Mouse (Mus musculus): Measurements from ENCODE around the gene Astn2. TPM values are rescaled to one million over a fixed set of nuclear protein-coding genes. Genes with fewer than 3 reads are reported as not detected.

The Astn2 gene
- polyA plus RNA-seq, 1 experiment from 2014 or later = 0.01 TPM

DNA sequence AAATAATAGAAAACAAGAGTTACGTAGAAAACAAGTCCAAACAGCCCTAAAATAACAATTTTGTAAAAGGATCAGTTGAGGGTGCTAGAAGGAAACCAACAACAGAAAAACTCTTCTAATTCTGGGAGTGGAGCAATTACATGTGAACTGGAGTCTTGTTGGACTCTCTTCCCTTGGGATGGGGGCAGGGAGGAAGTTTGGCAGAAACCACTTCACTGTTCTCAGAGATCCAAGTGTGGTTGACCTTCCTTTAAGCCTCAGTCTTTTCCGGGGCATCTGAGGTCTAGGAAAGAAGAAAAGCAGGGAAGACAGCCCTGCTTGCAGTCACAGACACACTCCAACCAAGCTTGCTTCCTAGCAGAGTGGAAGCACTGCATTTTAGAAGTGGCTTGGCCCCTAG, 896.3 kb downstream of the Astn2 start:
- H3K27me3 ChIP-seq = no peaks in the 10 kb centered on the region
- no peak for ATAC-seq (ENCODE audit: insufficient read depth)
- WGBS (ENCODE audit: insufficient replicate concordance) = 44% methylated on average over 2 of the region's 2 CpGs
- no peaks in the 10 kb centered on the region for H3K9me3 ChIP-seq (replicated peaks)
- H3K36me3 ChIP-seq (replicated peaks) = no peaks in the 10 kb centered on the region
- H3K4me2 ChIP-seq = no peak overlapping the region
- no peak overlapping the region for H3K4me3 ChIP-seq (replicated peaks)
- H3K9ac ChIP-seq = no peak overlapping the region
- H3K27ac ChIP-seq (replicated peaks) = no peak overlapping the region
- H3K4me1 ChIP-seq (replicated peaks) = no peaks in the 10 kb centered on the region

DNA sequence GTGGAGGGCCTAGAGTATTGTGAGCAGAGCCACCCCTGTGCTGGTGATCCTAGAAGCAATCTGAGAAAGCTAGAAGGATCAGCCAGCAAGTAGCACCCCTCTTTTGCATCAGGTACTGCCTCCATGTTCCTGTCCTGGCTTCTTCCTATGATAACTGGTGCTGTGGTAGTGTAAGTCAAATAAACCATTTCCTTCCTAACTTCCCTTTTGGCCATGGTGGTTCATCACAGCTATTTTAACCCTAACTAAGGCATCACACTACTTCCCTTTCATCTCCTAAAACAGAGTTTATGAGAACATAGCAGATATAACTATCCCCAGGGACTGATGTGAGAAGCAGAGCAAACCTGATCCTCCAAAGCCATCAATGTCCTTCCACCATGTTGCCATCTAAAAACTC, 897.5 kb downstream of the Astn2 start:
- H3K9ac ChIP-seq = no peak overlapping the region
- no peaks in the 10 kb centered on the region for H3K27me3 ChIP-seq

DNA sequence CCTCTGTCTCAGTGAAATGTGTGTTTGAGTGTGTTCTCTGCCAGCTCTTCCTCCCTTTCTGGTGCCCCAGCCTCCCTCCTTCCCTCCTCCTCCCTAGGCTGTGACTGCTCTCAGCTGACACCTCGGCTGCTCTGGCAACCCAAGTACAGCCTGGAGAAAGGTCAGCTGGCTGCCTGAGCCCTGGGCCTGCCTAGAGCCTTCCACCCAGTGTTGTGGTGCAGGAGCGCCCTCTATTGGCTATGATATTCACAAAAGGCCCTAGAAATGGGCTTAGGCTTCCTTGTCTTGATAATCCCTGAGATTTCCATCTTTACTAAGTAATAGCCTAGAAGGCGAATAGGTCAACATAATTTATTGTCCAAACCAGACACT, 908.0 kb downstream of the Astn2 start:
- Histone ChIP-seq H3K9me3 (replicated peaks) (no peaks in the 10 kb centered on the region), H3K4me3 (replicated peaks) (no peak overlapping the region), H3K36me3 (replicated peaks) (no peaks in the 10 kb centered on the region), H3K27ac (replicated peaks) (no peak overlapping the region), H3K4me2 (no peak overlapping the region), H3K9ac (no peak overlapping the region), H3K27me3 (no peaks in the 10 kb centered on the region), H3K4me1 (replicated peaks) (no peaks in the 10 kb centered on the region)
- no peak for ATAC-seq (ENCODE audit: insufficient read depth)
- 3% methylated on average over 3 of the region's 3 CpGs for WGBS (ENCODE audit: insufficient replicate concordance)

More for the DNA sequence above, 897.5 kb downstream of the Astn2 start:
- Histone ChIP-seq H3K4me2 (no peak overlapping the region), H3K36me3 (replicated peaks) (no peaks in the 10 kb centered on the region), H3K27ac (replicated peaks) (no peak overlapping the region), H3K4me1 (replicated peaks) (no peaks in the 10 kb centered on the region), H3K4me3 (replicated peaks) (no peak overlapping the region), H3K9me3 (replicated peaks) (no peaks in the 10 kb centered on the region)
- no peak for ATAC-seq (ENCODE audit: insufficient read depth)

DNA sequence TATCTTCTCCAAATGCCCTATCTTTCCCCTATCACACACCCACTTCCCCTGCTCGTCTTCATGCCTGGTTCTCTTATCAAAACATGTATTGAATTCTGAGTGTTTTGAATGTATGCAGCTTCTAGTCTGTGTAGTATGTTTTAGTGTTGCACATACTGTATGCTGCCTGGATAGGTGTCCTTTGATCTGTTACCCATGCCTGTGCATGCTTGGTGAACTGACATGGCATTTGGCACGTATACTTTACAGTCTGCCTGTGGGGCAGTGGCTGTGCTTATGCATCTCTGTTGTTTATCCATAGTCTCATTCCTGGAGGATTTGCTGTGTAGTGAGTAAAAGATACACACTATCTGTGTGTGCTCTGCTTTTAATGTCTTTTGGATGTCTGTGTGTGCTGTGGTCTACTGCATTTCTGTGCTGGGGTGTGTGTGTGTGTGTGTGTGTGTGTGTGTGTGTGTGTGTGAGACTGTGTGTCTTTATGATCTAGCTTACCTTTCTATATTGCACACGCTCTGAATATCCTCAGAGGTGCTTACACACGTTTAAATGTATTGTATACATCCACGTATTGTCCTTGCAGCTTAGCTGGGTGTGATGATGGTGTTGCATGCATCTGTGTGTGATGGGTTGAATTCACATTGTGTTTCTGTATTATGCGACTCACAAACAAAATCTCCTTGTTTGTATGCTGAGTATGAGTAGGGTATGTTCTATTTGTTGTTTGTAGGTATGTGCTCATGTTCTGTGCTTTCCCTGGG, 908.5 kb downstream of the Astn2 start:
- Histone ChIP-seq H3K27ac (replicated peaks) (no peak overlapping the region), H3K27me3 (no peaks in the 10 kb centered on the region), H3K4me1 (replicated peaks) (no peaks in the 10 kb centered on the region), H3K9ac (no peak overlapping the region), H3K4me3 (replicated peaks) (no peak overlapping the region), H3K4me2 (no peak overlapping the region), H3K9me3 (replicated peaks) (no peaks in the 10 kb centered on the region), H3K36me3 (replicated peaks) (no peaks in the 10 kb centered on the region)
- no peak for ATAC-seq (ENCODE audit: insufficient read depth)
- 48% methylated on average over 6 of the region's 6 CpGs for WGBS (ENCODE audit: insufficient replicate concordance)

DNA sequence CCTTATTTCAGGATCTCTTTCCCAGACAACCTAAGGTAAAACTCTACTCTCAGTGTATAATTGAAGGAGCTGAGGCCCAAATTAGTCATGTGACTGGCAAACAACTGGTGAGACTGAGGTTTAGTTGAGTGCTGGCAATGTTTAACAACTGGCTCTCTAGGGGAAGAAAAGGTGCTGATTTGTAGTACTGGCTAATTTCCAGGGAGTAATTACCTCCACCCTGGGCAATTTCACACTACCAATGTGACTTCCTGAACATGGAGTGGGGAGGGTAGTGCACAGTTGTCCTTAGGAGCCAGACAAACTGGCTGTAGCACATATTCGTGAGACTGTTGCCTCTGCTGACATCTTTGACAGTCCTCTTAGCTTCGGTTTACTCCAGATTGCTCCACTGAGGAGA, 912.9 kb downstream of the Astn2 start:
- H3K27me3 ChIP-seq = no peaks in the 10 kb centered on the region
- no peak overlapping the region for H3K4me3 ChIP-seq (replicated peaks)
- H3K9ac ChIP-seq = no peak overlapping the region
- no peak for ATAC-seq (ENCODE audit: insufficient read depth)
- H3K36me3 ChIP-seq (replicated peaks) = no peaks in the 10 kb centered on the region
- no peak overlapping the region for H3K27ac ChIP-seq (replicated peaks)
- H3K4me1 ChIP-seq (replicated peaks) = no peaks in the 10 kb centered on the region
- WGBS (ENCODE audit: insufficient replicate concordance) = 52% methylated on average over 2 of the region's 2 CpGs
- H3K9me3 ChIP-seq (replicated peaks) = no peaks in the 10 kb centered on the region
- no peak overlapping the region for H3K4me2 ChIP-seq

DNA sequence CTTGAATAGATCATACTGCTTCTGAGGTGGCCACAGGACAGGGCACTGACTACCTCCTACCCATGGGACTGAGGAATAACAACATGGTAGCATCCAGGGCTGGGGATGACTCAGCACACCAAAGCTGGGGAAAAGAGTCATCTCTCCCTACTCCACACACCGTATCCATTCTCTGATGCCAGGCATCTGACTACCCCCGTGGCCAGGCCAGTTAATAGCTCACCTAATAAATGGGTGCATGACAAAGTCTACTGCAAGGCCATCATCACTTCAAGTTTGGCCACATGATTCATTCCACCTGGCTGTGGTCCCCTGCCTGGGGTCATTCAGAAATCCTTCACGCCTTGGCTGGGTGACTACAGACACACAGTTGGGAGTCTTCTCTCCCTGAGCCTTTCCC, 914.7 kb downstream of the Astn2 start:
- Histone ChIP-seq H3K9ac (no peak overlapping the region), H3K4me3 (replicated peaks) (no peak overlapping the region), H3K9me3 (replicated peaks) (no peaks in the 10 kb centered on the region), H3K4me2 (no peak overlapping the region), H3K4me1 (replicated peaks) (no peaks in the 10 kb centered on the region), H3K27ac (replicated peaks) (no peak overlapping the region), H3K27me3 (no peaks in the 10 kb centered on the region), H3K36me3 (replicated peaks) (no peaks in the 10 kb centered on the region)
- ATAC-seq (ENCODE audit: insufficient read depth) = no peak
- WGBS (ENCODE audit: insufficient replicate concordance) = 54% methylated on average over 3 of the region's 3 CpGs

DNA sequence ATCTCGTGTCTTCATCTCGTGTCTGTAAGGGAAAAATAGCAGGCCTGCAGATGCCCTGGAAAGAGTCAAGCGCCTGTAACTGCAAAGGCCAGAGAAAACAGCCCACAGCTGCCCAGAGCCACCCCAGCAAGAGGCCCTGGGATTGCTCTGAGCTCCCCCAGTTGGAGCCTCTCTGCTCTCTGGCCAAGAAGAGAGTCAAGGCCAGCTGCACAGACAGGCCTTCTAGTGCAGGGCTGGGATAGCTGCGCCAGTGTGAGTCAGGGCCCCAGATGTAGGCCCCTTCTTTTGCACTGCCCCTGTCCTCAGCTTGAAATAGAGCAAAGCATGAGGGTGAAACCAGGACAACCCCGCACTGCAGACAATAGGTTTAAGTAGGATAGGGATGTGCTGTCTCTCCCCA, 922.8 kb downstream of the Astn2 start:
- WGBS (ENCODE audit: insufficient replicate concordance) = 51% methylated on average over 5 of the region's 5 CpGs
- H3K4me1 ChIP-seq (replicated peaks) = no peaks in the 10 kb centered on the region
- H3K9me3 ChIP-seq (replicated peaks) = no peaks in the 10 kb centered on the region
- no peak overlapping the region for H3K4me2 ChIP-seq
- no peak overlapping the region for H3K4me3 ChIP-seq (replicated peaks)
- H3K27ac ChIP-seq (replicated peaks) = no peak overlapping the region
- ATAC-seq (ENCODE audit: insufficient read depth) = no peak
- H3K9ac ChIP-seq = no peak overlapping the region
- no peaks in the 10 kb centered on the region for H3K36me3 ChIP-seq (replicated peaks)
- no peaks in the 10 kb centered on the region for H3K27me3 ChIP-seq

DNA sequence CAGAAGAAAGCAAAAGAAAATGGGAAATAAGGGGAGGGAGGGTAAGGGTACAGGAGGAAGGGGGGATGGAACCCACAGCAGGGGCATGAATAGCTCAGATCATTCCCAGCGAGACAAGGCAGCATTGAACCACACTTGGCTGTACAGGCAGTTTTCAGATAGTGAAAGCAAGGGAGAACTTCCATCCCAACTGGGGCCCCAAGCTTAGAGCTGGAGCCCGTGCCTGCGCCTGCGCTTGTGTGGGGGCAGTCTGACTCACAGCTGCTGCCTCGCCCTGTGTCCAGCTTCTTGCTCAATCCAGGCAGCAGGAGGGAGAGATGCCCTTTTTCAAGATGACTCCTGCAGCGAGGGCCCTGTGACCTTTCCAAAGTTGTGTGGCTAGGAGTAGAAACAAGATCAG, 927.3 kb downstream of the Astn2 start:
- no peaks in the 10 kb centered on the region for H3K4me1 ChIP-seq (replicated peaks)
- WGBS (ENCODE audit: insufficient replicate concordance) = 48% methylated on average over 6 of the region's 6 CpGs

DNA sequence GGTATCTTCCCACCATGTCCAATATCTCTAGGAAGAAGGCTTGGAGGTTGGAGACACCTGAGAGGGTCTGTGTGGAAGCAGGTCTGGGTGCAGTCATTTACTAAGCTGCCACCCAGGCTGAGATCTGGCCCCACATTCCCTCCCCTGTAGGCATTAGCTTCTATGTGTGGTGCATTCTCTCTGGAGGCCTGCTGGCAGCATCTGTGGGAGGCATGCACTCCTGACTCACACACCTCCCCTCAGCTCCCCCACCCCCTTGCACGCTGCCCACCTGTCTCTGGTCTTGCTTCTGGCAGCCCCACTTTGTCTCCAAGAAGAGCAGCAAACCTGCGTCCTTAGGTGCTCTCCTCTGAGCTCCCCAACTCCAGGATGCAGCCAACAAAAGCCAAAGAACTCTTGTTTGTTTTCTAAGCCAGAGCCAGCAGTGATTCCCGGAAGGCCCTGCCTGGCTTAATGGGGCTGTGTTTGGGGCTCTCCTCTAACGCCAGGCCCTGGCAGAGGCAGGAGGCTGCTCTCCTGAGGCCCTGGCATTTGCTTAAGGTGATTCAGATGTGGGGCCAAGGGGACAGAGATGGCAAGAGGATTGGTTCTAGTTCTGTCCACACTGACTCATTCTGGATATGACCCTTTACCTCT, 928.4 kb downstream of the Astn2 start:
- Histone ChIP-seq H3K27me3 (no peaks in the 10 kb centered on the region), H3K36me3 (replicated peaks) (no peaks in the 10 kb centered on the region), H3K27ac (replicated peaks) (no peak overlapping the region), H3K9me3 (replicated peaks) (no peaks in the 10 kb centered on the region), H3K4me2 (no peak overlapping the region), H3K9ac (no peak overlapping the region), H3K4me1 (replicated peaks) (no peaks in the 10 kb centered on the region), H3K4me3 (replicated peaks) (no peak overlapping the region)
- WGBS (ENCODE audit: insufficient replicate concordance) = 44% methylated on average over 4 of the region's 4 CpGs
- ATAC-seq (ENCODE audit: insufficient read depth) = no peak

More for the DNA sequence above, 927.3 kb downstream of the Astn2 start:
- Histone ChIP-seq H3K4me3 (replicated peaks) (no peak overlapping the region), H3K9ac (no peak overlapping the region), H3K36me3 (replicated peaks) (no peaks in the 10 kb centered on the region), H3K27me3 (no peaks in the 10 kb centered on the region), H3K4me2 (no peak overlapping the region), H3K9me3 (replicated peaks) (no peaks in the 10 kb centered on the region), H3K27ac (replicated peaks) (no peak overlapping the region)
- ATAC-seq (ENCODE audit: insufficient read depth) = no peak

DNA sequence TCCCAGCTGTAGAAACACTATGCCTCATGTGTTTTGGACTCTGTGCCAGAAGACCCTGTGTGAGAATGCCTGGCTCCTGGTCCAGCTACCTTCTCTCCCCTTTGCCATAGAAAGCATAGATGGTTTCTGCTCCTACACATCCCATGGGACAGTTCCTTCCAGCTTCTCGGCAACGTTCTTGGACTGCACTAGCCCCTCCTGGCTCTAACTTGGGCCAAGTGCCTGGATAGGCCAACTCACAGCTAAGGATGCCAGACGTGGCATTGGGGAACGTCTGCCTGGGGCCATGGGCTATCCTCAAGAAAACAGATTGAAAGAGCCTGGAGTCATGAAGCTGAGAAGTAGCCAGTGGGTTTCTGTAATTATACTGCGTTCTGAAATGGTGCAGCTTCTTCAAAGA, 931.3 kb downstream of the Astn2 start:
- no peak for ATAC-seq (ENCODE audit: insufficient read depth)
- H3K9me3 ChIP-seq (replicated peaks) = no peaks in the 10 kb centered on the region
- 47% methylated on average over 5 of the region's 5 CpGs for WGBS (ENCODE audit: insufficient replicate concordance)

DNA sequence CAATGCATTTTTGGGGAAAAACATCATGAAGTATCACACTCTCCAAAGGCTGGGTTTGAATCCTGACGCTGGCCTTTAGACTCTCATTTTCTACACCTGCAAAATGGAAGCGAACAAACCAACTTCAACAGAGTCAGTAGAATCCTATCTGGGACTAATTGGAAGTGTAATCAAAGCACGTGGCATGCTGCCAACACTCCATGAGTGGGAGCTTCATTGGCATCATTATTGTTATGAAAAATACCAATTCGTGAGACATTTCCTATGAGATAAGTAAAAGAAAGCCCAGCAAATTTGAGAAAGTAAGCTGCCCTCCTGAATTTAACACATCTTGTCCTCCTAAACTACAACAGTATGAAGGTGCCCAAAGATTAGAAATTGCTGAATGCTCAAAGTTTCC, 955.2 kb downstream of the Astn2 start:
- Histone ChIP-seq H3K9ac (no peak overlapping the region), H3K4me3 (replicated peaks) (no peak overlapping the region), H3K36me3 (replicated peaks) (no peaks in the 10 kb centered on the region), H3K4me2 (no peak overlapping the region), H3K9me3 (replicated peaks) (no peaks in the 10 kb centered on the region), H3K27me3 (no peaks in the 10 kb centered on the region), H3K27ac (replicated peaks) (no peak overlapping the region), H3K4me1 (replicated peaks) (no peaks in the 10 kb centered on the region)
- WGBS (ENCODE audit: insufficient replicate concordance) = 43% methylated on average over 4 of the region's 4 CpGs
- no peak for ATAC-seq (ENCODE audit: insufficient read depth)

More for the DNA sequence above, 931.3 kb downstream of the Astn2 start:
- Histone ChIP-seq H3K4me2 (no peak overlapping the region), H3K4me3 (replicated peaks) (no peak overlapping the region), H3K27ac (replicated peaks) (no peak overlapping the region), H3K36me3 (replicated peaks) (no peaks in the 10 kb centered on the region), H3K27me3 (no peaks in the 10 kb centered on the region), H3K9ac (no peak overlapping the region), H3K4me1 (replicated peaks) (no peaks in the 10 kb centered on the region)

DNA sequence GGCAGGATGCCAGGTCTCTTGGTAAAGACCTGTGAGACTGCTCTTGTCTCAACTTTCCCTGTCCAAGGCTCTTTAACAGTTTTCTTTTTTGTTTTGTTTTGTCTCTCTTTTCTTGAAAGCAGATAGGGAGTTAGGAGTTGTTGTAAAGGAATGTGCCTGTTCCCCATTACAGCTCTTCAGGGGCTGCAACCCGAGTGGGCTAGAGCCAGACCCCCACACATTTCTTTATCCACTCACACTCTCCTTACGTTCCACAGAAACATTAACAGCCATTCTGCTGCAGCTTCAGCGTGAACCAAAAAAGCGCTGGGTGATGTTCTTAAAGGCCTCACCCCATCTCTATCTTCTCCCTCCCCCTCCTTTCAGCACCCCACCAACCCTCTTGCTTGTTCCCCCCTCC, 962.7 kb downstream of the Astn2 start:
- Histone ChIP-seq H3K27ac (replicated peaks) (no peak overlapping the region), H3K4me1 (replicated peaks) (no peaks in the 10 kb centered on the region), H3K9me3 (replicated peaks) (no peaks in the 10 kb centered on the region), H3K27me3 (no peaks in the 10 kb centered on the region), H3K4me2 (no peak overlapping the region), H3K4me3 (replicated peaks) (no peak overlapping the region), H3K36me3 (replicated peaks) (no peaks in the 10 kb centered on the region), H3K9ac (no peak overlapping the region)
- no peak for ATAC-seq (ENCODE audit: insufficient read depth)
- 61% methylated on average over 4 of the region's 4 CpGs for WGBS (ENCODE audit: insufficient replicate concordance)
